Mouse (Mus musculus) cerebellum, postnatal 14 days (tissue): Measurements from ENCODE around the gene Tut1.
"Not testable (repeated sequence)": the region's sequence is repeated elsewhere in the genome, so short reads cannot be mapped to it uniquely, and the experiment has no call there.

Source experiments
- DNase-seq, 2 experiments: peaks; one replicate each; pipeline ENCODE4 v3.0.0; 2021; ENCODE audit warnings: mixed read lengths in 2 of 2

Gene Tut1

GRCm38 (mm10) chr19:8943047-8943446 is 10.6 kb upstream of the Tut1 start:
- no peak for DNase-seq

- no peak for DNase-seq
These were observed 9.6 kb upstream of the Tut1 start for GRCm38 (mm10) chr19:8944062-8944461.

GRCm38 (mm10) chr19:8944750-8945149 is 8.9 kb upstream of the Tut1 start:
- peak; percentile 62 to 85 for DNase-seq

GRCm38 (mm10) chr19:8945251-8945650 is 8.4 kb upstream of the Tut1 start:
- no peak for DNase-seq

- DNase-seq, result no peak
These were observed 6.7 kb upstream of the Tut1 start for GRCm38 (mm10) chr19:8946929-8947328.

GRCm38 (mm10) chr19:8950190-8950589 is 3.5 kb upstream of the Tut1 start:
- no peak for DNase-seq

- no peak for DNase-seq
These were observed 1.4 kb upstream of the Tut1 start for GRCm38 (mm10) chr19:8952241-8952640.

- no peak for DNase-seq
These were observed 524 bp downstream of the Tut1 start for GRCm38 (mm10) chr19:8954171-8954570.

- no peak for DNase-seq
These were observed 8.6 kb downstream of the Tut1 start for GRCm38 (mm10) chr19:8962256-8962655.

- DNase-seq, result peak in 1 of 2 experiments; percentile 16
These were observed 11.4 kb downstream of the Tut1 start for GRCm38 (mm10) chr19:8965075-8965474.

- DNase-seq, result peak; percentile 42 to 54
These were observed 12.1 kb downstream of the Tut1 start for GRCm38 (mm10) chr19:8965771-8966170.

GRCm38 (mm10) chr19:8966198-8966589 is 12.5 kb downstream of the Tut1 start:
- DNase-seq, result no peak

- peak; percentile 98 for DNase-seq
These were observed 13.1 kb downstream of the Tut1 start, which contains the start of gene Eef1g for GRCm38 (mm10) chr19:8966590-8967372. Gene Eef1g (plus strand): TSS chr19:8967041.

- DNase-seq, result no peak
These were observed 13.7 kb downstream of the Tut1 start for GRCm38 (mm10) chr19:8967373-8967743.

GRCm38 (mm10) chr19:8967893-8968292 is 14.2 kb downstream of the Tut1 start:
- DNase-seq, result no peak

- DNase-seq, result not testable (repeated sequence)
These were observed 18.8 kb downstream of the Tut1 start for GRCm38 (mm10) chr19:8972491-8972890.

GRCm38 (mm10) chr19:8974638-8975037 is 21.0 kb downstream of the Tut1 start:
- no peak for DNase-seq

- no peak for DNase-seq
These were observed 21.8 kb downstream of the Tut1 start for GRCm38 (mm10) chr19:8975491-8975890.

- DNase-seq, result peak; percentile 72 to 75
These were observed 22.9 kb downstream of the Tut1 start for GRCm38 (mm10) chr19:8976535-8976934.

GRCm38 (mm10) chr19:8980771-8981170 is 27.1 kb downstream of the Tut1 start:
- no peak for DNase-seq

GRCm38 (mm10) chr19:8981450-8982168 is 28.0 kb downstream of the Tut1 start:
- DNase-seq, result peak in 1 of 2 experiments; percentile 35

GRCm38 (mm10) chr19:8982303-8983149 is 28.9 kb downstream of the Tut1 start:
- no peak for DNase-seq

- no peak for DNase-seq
These were observed 29.6 kb downstream of the Tut1 start for GRCm38 (mm10) chr19:8983150-8983650.
